ENCODE assay signal across 16 mouse cellular contexts in the genomic region with DNA sequence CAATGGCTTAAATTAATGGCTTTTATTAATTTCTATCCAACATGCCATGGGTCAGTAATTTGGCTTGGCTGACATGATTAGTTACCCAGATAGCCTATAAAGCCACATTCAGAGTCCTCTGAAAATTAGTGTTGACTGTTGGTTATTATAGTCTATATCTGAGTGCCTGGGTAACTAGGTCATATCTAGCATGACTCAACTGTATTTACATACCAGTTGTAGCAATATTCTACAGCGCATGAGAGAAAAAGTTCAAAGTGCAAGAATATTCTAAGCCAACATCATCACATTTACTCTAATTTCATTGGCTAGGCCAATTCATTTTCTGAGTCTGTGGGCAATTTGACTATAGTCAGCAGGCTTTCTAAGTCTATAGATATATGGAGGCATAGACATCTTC.
"Had no signal": no experiment of that assay in that cellular context is flagged by ENCODE, and none has a peak within 500 bp of the region (broad histone marks: within the 10 kb centered on the region; RNA-seq: fewer than 3 reads in every experiment).

No protein-coding gene starts in this region.

- H3K27me3 ChIP-seq: neural tube, embryonic 12.5 days; neural tube, embryonic 13.5 days; neural tube, embryonic 15.5 days; stomach, embryonic 15.5 days had no signal

- H3K4me3 ChIP-seq: neural tube, embryonic 12.5 days; neural tube, embryonic 13.5 days; neural tube, embryonic 15.5 days; stomach, embryonic 15.5 days had no signal

- H3K4me1 ChIP-seq: neural tube, embryonic 12.5 days; neural tube, embryonic 13.5 days; neural tube, embryonic 15.5 days; stomach, embryonic 15.5 days had no signal

- H3K9ac ChIP-seq: neural tube, embryonic 12.5 days; neural tube, embryonic 13.5 days; neural tube, embryonic 15.5 days; stomach, embryonic 15.5 days had no signal

- H3K4me2 ChIP-seq: neural tube, embryonic 12.5 days; neural tube, embryonic 13.5 days; neural tube, embryonic 15.5 days; stomach, embryonic 15.5 days had no signal

- H3K27ac ChIP-seq: neural tube, embryonic 12.5 days; neural tube, embryonic 13.5 days; neural tube, embryonic 15.5 days; stomach, embryonic 15.5 days had no signal

- H3K36me3 ChIP-seq: neural tube, embryonic 12.5 days; neural tube, embryonic 13.5 days; neural tube, embryonic 15.5 days; stomach, embryonic 15.5 days had no signal

- DNase-seq: retina, postnatal 1 day; right cerebral cortex, adult 18-20 months; right cerebral cortex, postnatal 14 days; right cerebral cortex, postnatal 25 days; right cerebral cortex, postnatal 4 days; spleen, adult 18-20 months; thymus, adult 18-20 months; thymus, adult 2 months; thymus, postnatal 14 days; thymus, postnatal 25 days; thymus, postnatal 36 days; thymus, postnatal 4 days had no signal

- H3K9me3 ChIP-seq: neural tube, embryonic 12.5 days; neural tube, embryonic 13.5 days; neural tube, embryonic 15.5 days; stomach, embryonic 15.5 days had no signal
